Mouse (Mus musculus) intestine, postnatal 0 days (tissue): Measurements from ENCODE around the gene Lmo1. TPM values are rescaled to one million over a fixed set of nuclear protein-coding genes. Genes with fewer than 3 reads are reported as not detected.

Experiments used
- ATAC-seq: fragments of 200-750 bp; cut with Nextera tagmentation; 2 replicates; pipeline ENCODE4 v1.8.0; 2017; ENCODE audit warnings: mild to moderate bottlenecking, moderate TSS enrichment, moderate library complexity
- H3K27ac ChIP-seq: fragments of 300-500 bp; sonication (generic); 2 replicates; pipeline ENCODE4 v1.5.1; 2014; ENCODE audit warnings: mild to moderate bottlenecking, low read depth, low read length, moderate library complexity
- H3K27me3 ChIP-seq: fragments of 300-500 bp; sonication (generic); replicated peaks from 2 replicates; pipeline ENCODE4 v1.6.1; 2014; ENCODE audit warnings: low read length, mixed read lengths; ENCODE audit not compliant: control insufficient read depth, insufficient read depth
- H3K36me3 ChIP-seq: fragments of 300-500 bp; sonication (generic); 2 replicates; pipeline ENCODE4 v1.6.1; 2014; ENCODE audit warnings: mild to moderate bottlenecking, moderate library complexity; ENCODE audit not compliant: control insufficient read depth, insufficient read depth
- H3K4me1 ChIP-seq: fragments of 300-500 bp; sonication (generic); replicated peaks from 2 replicates; pipeline ENCODE4 v1.6.1; 2014; ENCODE audit warnings: antibody characterized with exemption, low read length, mixed read lengths; ENCODE audit not compliant: control insufficient read depth, insufficient read depth
- H3K4me2 ChIP-seq: fragments of 300-500 bp; sonication (generic); replicated peaks from 2 replicates; pipeline ENCODE4 v1.6.1; 2014; ENCODE audit warnings: low read depth, mild to moderate bottlenecking, moderate library complexity
- H3K4me3 ChIP-seq: fragments of 300-500 bp; sonication (generic); 2 replicates; pipeline ENCODE4 v1.5.1; 2014; ENCODE audit warnings: low read depth, low read length
- H3K9ac ChIP-seq: fragments of 300-500 bp; sonication (generic); 2 replicates; pipeline ENCODE4 v1.6.1; 2014; ENCODE audit warnings: mild to moderate bottlenecking, low read depth, low read length
- H3K9me3 ChIP-seq: fragments of 300-500 bp; sonication (generic); 2 replicates; pipeline ENCODE4 v1.6.1; 2016; ENCODE audit warnings: mixed run types; ENCODE audit not compliant: control insufficient read depth
- CTCF ChIP-seq: sonication (generic); IDR thresholded peaks from 2 replicates; pipeline ENCODE4 v1.5.1; 2016; ENCODE audit warnings: low read depth, mild to moderate bottlenecking, control low read depth, antibody characterized with exemption, moderate library complexity
- WGBS: fragments of 180-500 bp; shearing (Covaris S2); extraction: QIAGEN DNeasy Blood & Tissue Kit; methylation state at CpG from one replicate; pipeline ENCODE4 v1.1.7; 2014; 5-methylcytosine and 5-hydroxymethylcytosine counted together
- polyA plus RNA-seq: library from polyadenylated mRNA; unstranded; fragments of >200 nt; fragmentation: Nextera tagmentation; extraction: Ambion mirVana; gene quantifications from 2 replicates; pipeline ENCODE4 v1.2.1, GENCODE M21; 2015

The Lmo1 gene
- polyA plus RNA-seq = 2.3 and 2.9 TPM in 2 replicates

GRCm38 (mm10) chr7:109174949-109175669 lies at the start of gene Lmo1:
Gene Lmo1, minus strand, starts transcription at chr7:109175207.
- H3K4me1 ChIP-seq = 0 out of 2 replicates have a peak, but pooled peaks cover 5% of the 10 kb centered on the region
- no peak within 1 kb of the TSS for H3K9ac ChIP-seq
- H3K36me3 ChIP-seq = no peaks in the 10 kb centered on the region
- no peaks in the 10 kb centered on the region for H3K9me3 ChIP-seq
- H3K27me3 ChIP-seq = peaks cover 42% of the 10 kb centered on the region
- H3K4me2 ChIP-seq = peak within 1 kb of the TSS; percentile 97
- peak; percentile 37; the same call in 1 of the 2 replicates for ATAC-seq
- H3K4me3 ChIP-seq = peak within 1 kb of the TSS; percentile 48
- no peak within 1 kb of the TSS for H3K27ac ChIP-seq
- no peak for TF ChIP-seq CTCF
- under 1% methylated on average over 47 of the region's 67 CpGs for WGBS

- Histone ChIP-seq H3K4me2 (no peak overlapping the region), H3K36me3 (no peaks in the 10 kb centered on the region), H3K4me1 (no peaks in the 10 kb centered on the region), H3K9me3 (no peaks in the 10 kb centered on the region), H3K27ac (no peak overlapping the region), H3K4me3 (no peak overlapping the region), H3K9ac (no peak overlapping the region), H3K27me3 (no peaks in the 10 kb centered on the region)
- WGBS = 42% methylated on average over 15 of the region's 15 CpGs
- ATAC-seq = no peak
- no peak for TF ChIP-seq CTCF
Observed at GRCm38 (mm10) chr7:109221716-109222110, 46.7 kb upstream of the Lmo1 start.

- no peaks in the 10 kb centered on the region for H3K9me3 ChIP-seq
- H3K27ac ChIP-seq = no peak overlapping the region
- no peak overlapping the region for H3K4me3 ChIP-seq
- no peaks in the 10 kb centered on the region for H3K36me3 ChIP-seq
- no peak overlapping the region for H3K4me2 ChIP-seq
- H3K9ac ChIP-seq = no peak overlapping the region
- TF ChIP-seq CTCF = no peak
- no peaks in the 10 kb centered on the region for H3K4me1 ChIP-seq
- ATAC-seq = no peak
- no peaks in the 10 kb centered on the region for H3K27me3 ChIP-seq
- 63% methylated on average over 20 of the region's 20 CpGs for WGBS
Observed at GRCm38 (mm10) chr7:109220766-109221715, 46.0 kb upstream of the Lmo1 start.

GRCm38 (mm10) chr7:109220026-109220425 lies 45.0 kb upstream of the Lmo1 start:
- WGBS = 90% methylated on average over 4 of the region's 4 CpGs
- no peak for TF ChIP-seq CTCF
- Histone ChIP-seq H3K36me3 (no peaks in the 10 kb centered on the region), H3K9ac (no peak overlapping the region), H3K27ac (no peak overlapping the region), H3K4me3 (no peak overlapping the region), H3K27me3 (no peaks in the 10 kb centered on the region), H3K4me2 (no peak overlapping the region), H3K4me1 (no peaks in the 10 kb centered on the region), H3K9me3 (no peaks in the 10 kb centered on the region)
- ATAC-seq = no peak

- H3K27ac ChIP-seq = no peak overlapping the region
- H3K36me3 ChIP-seq = no peaks in the 10 kb centered on the region
- ATAC-seq = no peak
- WGBS = 48% methylated on average over 5 of the region's 5 CpGs
- no peaks in the 10 kb centered on the region for H3K9me3 ChIP-seq
- no peaks in the 10 kb centered on the region for H3K4me1 ChIP-seq
- no peak overlapping the region for H3K4me2 ChIP-seq
- no peaks in the 10 kb centered on the region for H3K27me3 ChIP-seq
- TF ChIP-seq CTCF = no peak
- H3K9ac ChIP-seq = no peak overlapping the region
- no peak overlapping the region for H3K4me3 ChIP-seq
Observed at GRCm38 (mm10) chr7:109218977-109219271, 43.9 kb upstream of the Lmo1 start.

GRCm38 (mm10) chr7:109218130-109218976 lies 43.3 kb upstream of the Lmo1 start:
- Histone ChIP-seq H3K36me3 (no peaks in the 10 kb centered on the region), H3K27me3 (no peaks in the 10 kb centered on the region), H3K9ac (no peak overlapping the region), H3K9me3 (no peaks in the 10 kb centered on the region), H3K4me1 (no peaks in the 10 kb centered on the region), H3K4me3 (no peak overlapping the region), H3K27ac (no peak overlapping the region), H3K4me2 (no peak overlapping the region)
- TF ChIP-seq CTCF = peak; percentile 91
- ATAC-seq = peak; percentile 68
- WGBS = 95% methylated on average over 2 of the region's 2 CpGs
